Mouse (Mus musculus): ENCODE data around the gene Junb.

Gene Junb

GRCm38 (mm10) chr8:84978248-84978940 is at the start of gene Junb:
TSS of gene Junb (minus strand) at chr8:84978718.
- in situ Hi-C loops (cut with MboI, MseI) = loop anchor here (5.0 to 10.0 kb wide), 4 partner anchors 49 to 1726 kb away; partner anchors contain the start of genes Asna1 (in 1 of the 2), Ier2 (in 1 of the 2) and Trir (in 1 of the 2)

- in situ Hi-C loops (cut with MboI, MseI) = loop anchor here in 1 of 2 experiments (5.0 kb wide), 1 partner anchor 51 kb away; the partner anchor contains the start of gene Junb
Measured at GRCm38 (mm10) chr8:85027922-85028321, 49.4 kb upstream of the Junb start.

DNA sequence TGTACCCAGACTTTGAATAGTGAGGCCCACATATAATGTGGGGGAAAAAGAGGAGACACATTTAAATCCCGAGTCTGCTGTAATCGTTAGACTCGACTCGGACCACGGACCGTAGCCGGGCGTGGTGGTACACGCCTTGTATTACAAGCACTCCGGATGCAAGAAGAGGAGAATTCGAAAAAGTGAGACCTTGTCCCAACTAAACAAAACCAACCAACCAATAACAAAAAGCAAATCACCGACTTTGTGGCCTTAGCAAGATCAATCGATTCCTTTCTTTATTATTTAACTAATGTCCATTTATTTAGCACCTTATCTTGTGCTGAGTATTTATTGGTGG is 49.0 kb upstream of the Junb start:
- in situ Hi-C loops (cut with MboI, MseI) = loop anchor here in 1 of 2 experiments (5.0 kb wide), 1 partner anchor 50 kb away; the partner anchor contains the start of gene Junb

- in situ Hi-C loops (cut with MboI, MseI) = loop anchor here in 1 of 2 experiments (5.0 kb wide), 1 partner anchor 50 kb away; the partner anchor contains the start of gene Junb
Measured at GRCm38 (mm10) chr8:85026670-85027515, 48.4 kb upstream of the Junb start, which contains the start of gene Trir. TSS of gene Trir (plus strand) at chr8:85026823.

DNA sequence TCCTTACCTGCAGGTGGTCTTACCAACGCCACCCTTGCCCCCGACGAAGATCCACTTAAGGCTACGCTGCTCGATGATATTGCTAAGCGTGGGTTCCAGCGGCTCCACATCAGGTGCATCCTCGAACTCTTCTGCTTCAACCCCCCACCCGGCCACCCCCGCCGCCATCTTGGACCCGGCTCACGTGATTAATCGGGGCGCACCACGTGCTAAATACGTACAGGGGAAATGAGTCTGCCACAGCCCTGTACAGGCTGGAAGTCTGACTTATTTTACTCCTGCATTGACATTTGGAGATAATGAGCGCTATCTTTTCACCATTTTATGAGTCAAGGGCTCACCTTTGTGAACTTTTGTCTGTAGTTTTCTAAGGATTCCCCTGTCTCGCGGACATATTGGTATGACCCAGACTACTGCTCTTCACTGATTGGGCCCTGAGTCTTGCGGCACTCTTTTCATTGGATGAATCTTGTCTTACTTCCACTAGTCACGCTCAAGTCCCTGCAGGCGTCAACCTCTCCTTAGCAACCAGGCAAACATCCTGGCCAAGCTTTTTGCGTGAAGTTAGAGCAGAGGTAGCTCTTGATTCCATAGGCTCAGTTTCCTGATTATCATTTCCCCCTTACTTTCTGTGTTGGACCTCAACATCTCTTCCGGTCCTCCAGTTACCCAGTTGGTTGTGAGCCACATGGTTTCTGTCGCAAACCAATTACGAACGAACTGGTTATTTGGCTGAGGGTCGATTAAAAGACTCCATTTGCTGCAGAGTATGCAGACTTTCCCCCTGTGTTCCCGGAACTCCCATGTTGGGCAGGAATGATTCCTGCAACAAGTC is 46.8 kb upstream of the Junb start, which contains the start of gene Asna1:
Asna1 (minus strand) TSS at position 184 of the 835 bp plus-strand sequence.
- in situ Hi-C loops (cut with MboI, MseI) = loop anchor here in 1 of 2 experiments (5.0 kb wide), 1 partner anchor 48 kb away; the partner anchor contains the start of gene Junb

- in situ Hi-C loops (cut with MboI, MseI) = no loop called here
Measured at GRCm38 (mm10) chr8:85023846-85024245, 45.3 kb upstream of the Junb start.

DNA sequence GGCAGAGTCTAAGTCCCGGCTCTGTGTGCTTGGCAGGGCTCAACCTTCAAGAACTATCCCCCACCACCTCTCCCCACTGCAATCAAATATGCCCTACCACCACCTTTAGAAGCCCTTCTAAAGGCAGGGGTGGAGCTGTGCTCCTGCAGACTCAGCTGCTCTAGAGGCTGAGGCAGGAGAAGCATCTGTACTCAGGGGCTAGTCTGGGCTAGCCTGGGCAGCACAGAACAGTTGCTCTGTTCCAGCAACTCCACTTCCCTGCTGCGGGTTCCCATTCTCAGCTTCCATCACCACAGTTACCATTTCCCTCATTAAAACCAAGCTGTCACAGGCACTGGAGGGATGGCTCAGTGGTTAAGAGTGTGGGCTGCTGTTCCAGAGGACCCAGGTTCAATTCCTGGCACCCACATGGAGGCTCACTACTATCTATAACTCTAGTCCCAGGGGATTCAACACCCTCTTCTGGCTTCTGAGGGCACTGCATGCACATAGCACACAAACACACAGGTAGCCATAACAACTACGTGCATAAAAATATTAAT is 43.1 kb upstream of the Junb start:
- in situ Hi-C loops (cut with MboI, MseI) = no loop called here

DNA sequence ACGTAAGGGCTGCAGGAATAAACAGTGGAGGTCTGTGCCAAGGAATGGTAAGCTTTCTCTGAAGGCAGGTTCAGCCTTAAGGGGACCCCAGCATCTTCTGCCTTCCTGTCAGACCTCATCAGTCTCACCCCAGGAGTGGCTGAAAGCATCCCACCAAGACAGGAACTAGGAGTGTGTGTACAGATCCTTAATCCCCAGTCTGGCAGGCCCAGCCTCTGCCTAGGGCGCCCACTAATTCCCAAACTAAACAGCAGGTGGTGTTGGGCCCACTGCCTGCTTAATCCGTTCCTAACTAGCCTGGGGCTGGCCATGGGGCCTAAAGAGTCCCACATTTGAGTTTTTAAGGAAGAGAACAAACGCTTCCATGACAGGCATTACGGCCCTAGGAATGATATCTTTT is 38.7 kb upstream of the Junb start:
- in situ Hi-C loops (cut with MboI, MseI) = no loop called here

- in situ Hi-C loops (cut with MboI, MseI) = no loop called here
Measured at GRCm38 (mm10) chr8:85016724-85017123, 38.2 kb upstream of the Junb start.

DNA sequence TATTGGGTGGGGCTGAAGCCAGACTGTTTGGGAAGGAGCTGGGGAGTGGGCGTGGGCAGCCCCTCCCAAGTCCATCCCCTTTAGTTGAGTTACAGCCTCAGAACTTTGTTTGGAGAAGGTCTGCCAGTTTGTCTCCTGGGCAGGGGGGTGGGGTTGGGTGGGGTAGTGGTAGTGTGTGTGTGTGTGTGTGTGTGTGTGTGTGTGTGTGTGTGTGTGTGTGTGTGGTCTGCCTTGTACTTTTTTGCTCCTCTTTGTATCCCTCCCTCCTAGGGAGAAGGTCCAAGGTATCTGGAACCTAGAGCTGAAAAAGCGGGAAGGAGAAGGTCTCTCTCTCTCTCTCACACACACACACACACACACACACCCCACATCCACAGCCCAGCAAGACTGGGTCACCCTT is 35.9 kb upstream of the Junb start, which contains the start of gene Best2:
Best2 (minus strand) TSS at position 101 of the 400 bp plus-strand sequence.
- in situ Hi-C loops (cut with MboI, MseI) = no loop called here

DNA sequence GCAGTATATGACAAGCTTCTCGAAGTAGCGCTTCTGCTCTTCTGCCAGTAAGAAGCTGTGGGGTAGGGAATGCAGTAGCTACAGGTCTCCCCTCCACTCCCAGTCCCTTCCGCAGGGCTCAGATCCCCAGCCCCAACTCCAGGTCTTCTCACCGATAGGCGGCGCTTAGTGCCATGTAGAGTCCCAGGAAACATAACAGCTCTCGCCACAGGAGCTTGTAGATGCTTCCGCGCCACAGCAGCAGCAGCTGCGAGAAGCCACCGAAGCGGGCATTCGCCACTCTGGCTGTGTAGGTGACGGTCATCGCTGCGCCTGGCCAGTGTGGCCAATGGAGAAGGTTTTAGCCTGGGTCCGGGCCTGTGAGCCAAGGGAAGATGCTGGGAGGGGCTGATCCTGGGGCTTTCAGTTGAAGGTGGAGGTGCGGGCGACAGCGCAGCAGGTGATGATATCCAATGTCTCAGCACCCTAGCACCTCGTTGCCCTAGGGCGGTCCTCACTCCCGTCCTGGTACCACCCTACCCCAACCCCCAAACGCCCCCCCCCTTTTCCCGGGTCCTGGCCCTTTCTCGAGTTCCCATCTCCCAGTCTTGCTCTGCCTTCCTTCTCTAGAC is 34.8 kb upstream of the Junb start:
- in situ Hi-C loops (cut with MboI, MseI) = no loop called here

GRCm38 (mm10) chr8:85011242-85011641 is 32.7 kb upstream of the Junb start:
- in situ Hi-C loops (cut with MboI, MseI) = no loop called here

DNA sequence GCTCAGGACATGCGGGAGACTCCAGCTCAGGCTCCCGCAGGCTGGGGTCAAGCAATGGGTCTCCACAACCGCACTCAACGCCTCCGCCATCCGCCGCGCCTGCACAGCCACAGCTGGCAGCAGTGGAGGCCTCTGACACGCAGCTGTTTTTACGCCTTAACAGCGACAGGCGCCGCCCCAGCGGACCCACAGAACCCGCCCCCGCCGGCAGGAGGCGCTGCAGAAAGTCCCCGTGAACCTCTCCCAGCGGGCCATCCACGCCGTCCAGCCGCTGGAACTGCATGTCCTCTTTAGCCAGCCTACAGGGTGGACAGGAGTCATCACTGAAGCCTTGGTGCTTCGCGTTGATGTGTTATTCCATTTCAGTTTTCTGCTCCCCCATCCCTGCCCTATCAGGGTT is 29.2 kb upstream of the Junb start:
- in situ Hi-C loops (cut with MboI, MseI) = loop anchor here in 1 of 2 experiments (5.0 kb wide), 1 partner anchor 35 kb away; no protein-coding TSS in a partner anchor

DNA sequence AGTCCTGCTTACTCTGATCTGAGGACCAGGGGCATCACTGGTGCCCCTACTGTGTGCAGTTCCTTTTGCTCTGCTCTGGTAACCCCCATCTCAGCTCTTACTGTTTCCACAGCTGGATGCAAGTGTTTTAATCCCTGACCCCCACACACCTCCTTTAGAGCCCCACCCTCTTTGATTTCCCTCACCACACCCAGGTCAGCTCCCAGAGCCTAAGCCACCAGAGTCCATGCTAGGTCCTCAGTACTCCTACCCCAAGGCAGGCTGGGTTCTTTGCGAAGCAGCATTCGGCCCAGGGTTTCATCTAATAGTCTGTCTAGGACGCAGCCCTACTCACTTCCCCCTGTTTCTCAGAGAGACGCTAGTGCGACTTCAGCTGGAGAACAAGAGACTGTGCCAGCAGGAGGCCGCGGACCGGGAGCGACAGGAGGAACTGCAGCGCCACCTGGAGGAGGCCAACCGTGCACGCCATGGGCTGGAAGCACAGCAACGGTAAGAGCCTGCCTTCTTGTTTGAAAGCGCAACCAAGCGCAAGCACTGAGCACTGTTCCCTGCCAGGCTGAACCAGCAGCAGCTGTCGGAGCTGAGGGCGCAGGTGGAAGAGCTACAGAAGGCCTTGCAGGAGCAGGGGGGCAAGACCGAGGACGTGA is 19.3 kb upstream of the Junb start:
- in situ Hi-C loops (cut with MboI, MseI) = no loop called here

DNA sequence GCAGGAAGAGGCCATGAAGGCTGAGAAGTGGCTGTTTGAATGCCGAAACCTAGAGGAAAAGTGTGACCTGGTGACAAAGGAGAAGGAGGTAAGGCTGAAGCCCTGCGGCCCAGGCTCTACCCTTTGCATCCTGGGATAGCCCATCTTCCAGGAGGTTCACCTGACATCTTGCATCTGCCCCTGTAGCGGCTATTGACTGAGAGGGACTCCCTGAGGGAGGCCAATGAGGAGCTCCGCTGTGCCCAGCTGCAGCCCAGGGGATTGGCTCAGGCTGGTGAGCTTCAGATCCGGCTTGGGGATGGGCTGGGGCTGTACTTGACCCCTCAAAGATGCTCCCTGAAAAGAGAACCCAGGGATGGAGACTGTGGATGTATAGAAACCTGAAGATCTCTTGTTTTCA is 18.5 kb upstream of the Junb start:
- in situ Hi-C loops (cut with MboI, MseI) = no loop called here

GRCm38 (mm10) chr8:84995680-84996079 is 17.2 kb upstream of the Junb start:
- in situ Hi-C loops (cut with MboI, MseI) = no loop called here

GRCm38 (mm10) chr8:84994375-84994774 is 15.9 kb upstream of the Junb start:
- in situ Hi-C loops (cut with MboI, MseI) = loop anchor here in 1 of 2 experiments (5.0 kb wide), 1 partner anchor 37 kb away; no protein-coding TSS in a partner anchor

GRCm38 (mm10) chr8:84990836-84991235 is 12.3 kb upstream of the Junb start:
- in situ Hi-C loops (cut with MboI, MseI) = loop anchor here in 1 of 2 experiments (5.0 kb wide), 1 partner anchor 34 kb away; no protein-coding TSS in a partner anchor

DNA sequence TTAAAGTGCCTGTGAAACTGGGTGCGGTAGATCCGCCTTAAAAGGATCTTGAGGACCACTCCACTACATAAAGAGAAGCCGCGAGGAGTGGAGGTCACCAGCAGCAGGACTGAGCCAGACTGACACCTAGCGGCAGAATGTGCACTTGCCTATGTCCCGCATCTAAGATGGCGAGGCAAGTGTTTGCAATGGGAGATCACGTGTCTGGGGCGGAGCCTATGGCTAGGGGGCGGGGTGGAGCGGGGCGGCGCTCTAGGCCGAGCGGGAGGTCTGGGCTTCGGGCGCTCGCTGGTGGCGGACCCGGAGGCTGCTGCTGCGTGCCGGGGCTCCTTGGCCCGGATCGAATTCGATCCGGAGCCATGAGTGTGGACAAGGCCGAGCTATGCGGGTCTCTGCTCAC is 11.8 kb upstream of the Junb start, which contains the start of gene Hook2:
Hook2 (plus strand) TSS at position 255 of the 400 bp plus-strand sequence.
- in situ Hi-C loops (cut with MboI, MseI) = loop anchor here in 1 of 2 experiments (5.0 kb wide), 1 partner anchor 33 kb away; no protein-coding TSS in a partner anchor
